Mouse (Mus musculus) left cerebral cortex, adult 8-10 months (tissue): ENCODE measurements around the gene Hoxa13. TPM values are rescaled to one million over a fixed set of nuclear protein-coding genes. Genes with fewer than 3 reads are reported as not detected.
A peak's percentile ranks its signal among the peaks of the same experiment; 100 is the strongest.

Experiments used
- DNase-seq, 2 experiments: peaks; one replicate each; pipeline ENCODE4 v3.0.0; 2022; ENCODE audit warnings: low spot score in 2 of 2
- total RNA-seq, 4 experiments: library from RNA; stranded (reverse); gene quantifications; 2 replicates each; pipeline ENCODE4 v1.2.4; 2022

Hoxa13 gene
- total RNA-seq, 4 experiments from 2014 or later = not detected

- no peak for DNase-seq
Observed at GRCm38 (mm10) chr6:52224895-52225611, 35.6 kb downstream of the Hoxa13 start.

GRCm38 (mm10) chr6:52223939-52224760, 36.5 kb downstream of the Hoxa13 start:
- no peak for DNase-seq

- no peak for DNase-seq
Observed at GRCm38 (mm10) chr6:52222729-52223128, 38.0 kb downstream of the Hoxa13 start.

- DNase-seq = no peak
Observed at GRCm38 (mm10) chr6:52221993-52222685, 38.5 kb downstream of the Hoxa13 start.

GRCm38 (mm10) chr6:52221337-52221992, 39.2 kb downstream of the Hoxa13 start, which contains the start of gene Hoxa7:
TSS of gene Hoxa7 (minus strand) at chr6:52221854.
- DNase-seq = peak; percentile 46 to 77

GRCm38 (mm10) chr6:52220865-52221310, 39.8 kb downstream of the Hoxa13 start:
- DNase-seq = no peak

GRCm38 (mm10) chr6:52220003-52220864, 40.4 kb downstream of the Hoxa13 start:
- no peak for DNase-seq

GRCm38 (mm10) chr6:52219234-52219942, 41.3 kb downstream of the Hoxa13 start:
- no peak for DNase-seq

GRCm38 (mm10) chr6:52218643-52219215, 42.0 kb downstream of the Hoxa13 start:
- DNase-seq = no peak

GRCm38 (mm10) chr6:52217895-52218642, 42.6 kb downstream of the Hoxa13 start:
- DNase-seq = no peak

- DNase-seq = no peak
Observed at GRCm38 (mm10) chr6:52217459-52217768, 43.3 kb downstream of the Hoxa13 start.

- DNase-seq = no peak
Observed at GRCm38 (mm10) chr6:52216691-52217458, 43.8 kb downstream of the Hoxa13 start.

GRCm38 (mm10) chr6:52215771-52216535, 44.7 kb downstream of the Hoxa13 start:
- DNase-seq = no peak

- no peak for DNase-seq
Observed at GRCm38 (mm10) chr6:52215070-52215469, 45.6 kb downstream of the Hoxa13 start.

GRCm38 (mm10) chr6:52214271-52214670, 46.4 kb downstream of the Hoxa13 start:
- DNase-seq = no peak

GRCm38 (mm10) chr6:52213119-52213986, 47.3 kb downstream of the Hoxa13 start, which contains the start of the genes Hoxa3 and Gm28308:
TSS of gene Hoxa3 (minus strand) at chr6:52213336.
TSS of gene Gm28308 (minus strand) at chr6:52213339.
- DNase-seq = no peak
